Mouse (Mus musculus) hindbrain, embryonic 12.5 days (tissue): Measurements from ENCODE around the gene Rfx5. TPM values are rescaled to one million over a fixed set of nuclear protein-coding genes. Genes with fewer than 3 reads are reported as not detected.
"Not testable (repeated sequence)": the region's sequence is repeated elsewhere in the genome, so short reads cannot be mapped to it uniquely, and the experiment has no call there.

Experiments used
- ATAC-seq: fragments of 200-750 bp; cut with Nextera tagmentation; 2 replicates; pipeline ENCODE4 v1.8.0; 2017; ENCODE audit warnings: moderate TSS enrichment; ENCODE audit not compliant: low FRiP score
- H3K27ac ChIP-seq: fragments of 300-500 bp; sonication (generic); 2 replicates; pipeline ENCODE4 v1.5.1; 2016; ENCODE audit warnings: mild to moderate bottlenecking
- H3K27me3 ChIP-seq: fragments of 300-500 bp; sonication (generic); 2 replicates; pipeline ENCODE4 v1.6.1; 2016; ENCODE audit warnings: mild to moderate bottlenecking
- H3K36me3 ChIP-seq: fragments of 300-500 bp; sonication (generic); 2 replicates; pipeline ENCODE4 v1.6.1; 2016; ENCODE audit warnings: mild to moderate bottlenecking
- H3K4me1 ChIP-seq: fragments of 300-500 bp; sonication (generic); 2 replicates; pipeline ENCODE4 v1.6.1; 2016
- H3K4me2 ChIP-seq: fragments of 300-500 bp; sonication (generic); replicated peaks from 2 replicates; pipeline ENCODE4 v1.6.1; 2016; ENCODE audit warnings: mild to moderate bottlenecking
- H3K4me3 ChIP-seq: fragments of 300-500 bp; sonication (generic); 2 replicates; pipeline ENCODE4 v1.5.1; 2016; ENCODE audit warnings: mild to moderate bottlenecking
- H3K9ac ChIP-seq: fragments of 300-500 bp; sonication (generic); 2 replicates; pipeline ENCODE4 v1.6.1; 2016; ENCODE audit warnings: mild to moderate bottlenecking, moderate library complexity
- H3K9me3 ChIP-seq: fragments of 300-500 bp; sonication (generic); replicated peaks from 2 replicates; pipeline ENCODE4 v1.6.1; 2016; ENCODE audit warnings: mild to moderate bottlenecking
- WGBS: fragments of 180-500 bp; shearing (Covaris S2); methylation state at CpG from one replicate; pipeline ENCODE4 v1.1.7; 2016; 5-methylcytosine and 5-hydroxymethylcytosine counted together
- polyA plus RNA-seq: library from polyadenylated mRNA; unstranded; fragments of >200 nt; fragmentation: Nextera tagmentation; extraction: Ambion mirVana; gene quantifications from 2 replicates; pipeline ENCODE4 v1.2.1, GENCODE M21; 2016

Rfx5 gene
- 9.1 and 9.2 TPM in 2 replicates for polyA plus RNA-seq

DNA sequence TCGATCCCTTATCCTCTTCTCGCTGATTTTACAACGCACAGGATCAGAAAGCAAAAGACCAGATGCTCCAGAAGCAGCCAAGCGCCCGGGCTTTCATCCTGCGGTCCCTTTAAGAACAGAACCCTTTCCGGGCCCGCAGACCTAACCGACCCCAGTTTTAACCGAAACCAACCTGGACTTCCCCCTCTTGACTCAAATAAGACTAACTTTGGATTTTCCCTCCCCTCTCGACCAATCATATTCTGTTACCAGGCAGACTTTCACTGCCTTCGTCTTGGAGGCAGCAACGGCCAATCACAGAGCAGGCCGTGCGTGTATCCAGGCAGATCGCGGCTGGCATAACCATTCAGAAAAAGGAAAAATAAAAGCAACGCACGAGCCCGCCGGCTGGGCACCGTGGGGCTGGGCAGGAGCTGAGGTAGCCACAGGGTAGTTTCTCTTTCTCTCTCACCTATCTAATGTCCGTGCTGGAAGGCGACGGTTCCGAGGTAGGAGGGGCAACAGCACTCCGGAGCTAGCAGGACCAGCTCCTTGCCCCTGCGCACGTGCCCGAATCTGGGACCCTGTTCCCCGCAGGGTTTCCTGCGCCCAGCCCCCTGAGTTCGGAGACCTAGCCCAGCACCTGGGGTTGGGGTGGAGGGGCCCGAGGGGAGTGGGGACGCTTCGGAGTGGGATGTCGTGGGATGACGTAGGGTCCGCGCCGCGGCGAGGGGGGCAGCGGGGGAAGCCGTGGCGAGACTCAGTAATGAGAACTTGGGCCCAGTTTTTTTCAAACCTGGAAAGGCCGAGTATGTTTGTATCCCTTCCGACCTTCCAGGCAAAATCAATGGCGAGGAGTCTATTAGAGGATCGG lies at the start of gene Rfx5:
TSS of gene Rfx5 (plus strand) at position 312 of the 853 bp plus-strand sequence.
- H3K36me3 ChIP-seq = peaks cover 33% of the 10 kb centered on the region
- peak; percentile 96 for ATAC-seq
- H3K27me3 ChIP-seq = no peaks in the 10 kb centered on the region
- H3K4me1 ChIP-seq = peaks cover 18% of the 10 kb centered on the region
- H3K4me2 ChIP-seq = peak within 1 kb of the TSS; percentile 55
- H3K27ac ChIP-seq = peak within 1 kb of the TSS; percentile 92
- no peaks in the 10 kb centered on the region for H3K9me3 ChIP-seq
- peak within 1 kb of the TSS; percentile 66 for H3K4me3 ChIP-seq
- WGBS = under 1% methylated on average over 50 of the region's 50 CpGs
- H3K9ac ChIP-seq = peak within 1 kb of the TSS; percentile 75

- H3K4me3 ChIP-seq, H3K4me1 ChIP-seq, H3K9ac ChIP-seq, H3K27ac ChIP-seq, H3K27me3 ChIP-seq, H3K4me2 ChIP-seq, H3K36me3 ChIP-seq, ATAC-seq, H3K9me3 ChIP-seq: not testable (repeated sequence)
- 64% methylated on average over 3 of the region's 3 CpGs for WGBS
These were observed 49.1 kb upstream of the Rfx5 start for GRCm38 (mm10) chr3:94904759-94905158.

DNA sequence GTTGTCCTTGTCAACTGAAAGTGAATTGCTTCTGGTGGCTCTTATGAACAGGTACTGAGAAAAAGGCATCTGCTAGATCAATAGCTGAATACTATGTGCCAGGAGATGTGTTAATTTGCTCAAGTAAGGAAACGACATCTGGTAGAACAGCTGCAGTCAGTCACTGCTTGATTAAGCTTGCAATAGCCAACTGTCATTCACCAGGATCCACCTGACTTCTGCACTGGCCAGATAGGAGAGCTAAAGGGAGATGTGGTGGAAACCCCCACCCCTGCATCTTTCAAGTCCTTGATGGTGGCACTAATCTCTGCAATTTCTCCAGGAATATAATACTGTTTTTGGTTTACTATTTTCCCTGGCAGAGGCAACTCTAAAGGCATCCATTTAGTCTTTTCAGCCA lies 47.4 kb upstream of the Rfx5 start:
- H3K4me1 ChIP-seq = no peaks in the 10 kb centered on the region
- no peaks in the 10 kb centered on the region for H3K36me3 ChIP-seq
- no peak overlapping the region for H3K4me2 ChIP-seq
- H3K27ac ChIP-seq = no peak overlapping the region
- H3K27me3 ChIP-seq = no peaks in the 10 kb centered on the region
- no peak overlapping the region for H3K4me3 ChIP-seq
- WGBS = 42% methylated on average over 1 of the region's 1 CpGs
- ATAC-seq = no peak
- H3K9me3 ChIP-seq = no peaks in the 10 kb centered on the region
- no peak overlapping the region for H3K9ac ChIP-seq

- ATAC-seq = no peak
- Histone ChIP-seq H3K4me1 (no peaks in the 10 kb centered on the region), H3K4me3 (no peak overlapping the region), H3K27ac (no peak overlapping the region), H3K9me3 (no peaks in the 10 kb centered on the region), H3K27me3 (no peaks in the 10 kb centered on the region), H3K4me2 (no peak overlapping the region), H3K9ac (no peak overlapping the region), H3K36me3 (no peaks in the 10 kb centered on the region)
- 80% methylated on average over 2 of the region's 2 CpGs for WGBS
These were observed 42.7 kb upstream of the Rfx5 start for GRCm38 (mm10) chr3:94911050-94911693.

GRCm38 (mm10) chr3:94913801-94914200 lies 40.1 kb upstream of the Rfx5 start:
- no peak for ATAC-seq
- no peaks in the 10 kb centered on the region for H3K27me3 ChIP-seq
- H3K4me1 ChIP-seq = no peaks in the 10 kb centered on the region
- no peak overlapping the region for H3K4me2 ChIP-seq
- H3K27ac ChIP-seq = no peak overlapping the region
- H3K4me3 ChIP-seq = no peak overlapping the region
- H3K9ac ChIP-seq = no peak overlapping the region
- no peaks in the 10 kb centered on the region for H3K9me3 ChIP-seq
- WGBS = 62% methylated on average over 5 of the region's 5 CpGs
- no peaks in the 10 kb centered on the region for H3K36me3 ChIP-seq

DNA sequence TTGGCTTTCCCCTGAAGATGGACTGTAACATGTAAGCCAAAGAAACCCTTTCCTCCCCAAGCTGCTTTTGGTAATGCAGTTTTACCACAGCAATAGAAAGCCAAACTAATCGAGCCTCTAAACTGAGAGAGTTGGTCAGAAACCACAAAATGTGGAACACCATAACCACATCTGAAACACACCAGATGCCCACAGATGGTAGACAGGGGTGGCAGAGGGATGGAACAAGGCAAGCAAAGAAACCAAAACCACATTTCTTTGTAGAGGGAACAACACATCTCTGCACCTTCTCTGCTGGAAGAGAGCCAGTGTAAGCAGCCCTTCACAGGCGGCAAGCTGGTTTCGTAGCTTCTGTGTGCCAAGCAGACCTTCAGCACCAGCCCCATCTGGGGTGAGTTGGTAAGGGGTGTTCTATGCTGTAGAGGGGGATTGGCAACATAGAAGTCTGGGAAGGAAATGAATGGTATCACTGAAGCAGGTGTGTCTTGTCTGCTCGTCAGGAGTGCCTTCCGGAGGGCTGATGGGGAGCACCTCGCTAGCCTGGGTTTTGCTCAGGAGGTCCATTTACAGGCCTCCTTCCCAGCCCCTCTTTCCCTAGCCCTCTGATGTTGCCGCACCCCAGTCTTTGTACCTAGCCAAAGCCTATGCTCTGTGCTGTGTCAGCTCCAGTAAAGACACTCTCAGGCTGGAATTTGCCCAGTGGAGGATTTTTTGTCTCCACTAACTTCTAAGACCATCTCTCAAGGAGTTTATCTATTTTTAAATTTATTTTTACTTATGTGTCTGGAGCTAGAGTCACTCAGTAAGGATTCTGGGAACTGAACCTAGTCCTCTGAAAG lies 37.8 kb upstream of the Rfx5 start:
- no peak overlapping the region for H3K4me3 ChIP-seq
- no peak overlapping the region for H3K4me2 ChIP-seq
- no peaks in the 10 kb centered on the region for H3K9me3 ChIP-seq
- no peaks in the 10 kb centered on the region for H3K36me3 ChIP-seq
- no peaks in the 10 kb centered on the region for H3K27me3 ChIP-seq
- no peak overlapping the region for H3K9ac ChIP-seq
- no peaks in the 10 kb centered on the region for H3K4me1 ChIP-seq
- WGBS = 91% methylated on average over 7 of the region's 7 CpGs
- no peak for ATAC-seq
- H3K27ac ChIP-seq = no peak overlapping the region

DNA sequence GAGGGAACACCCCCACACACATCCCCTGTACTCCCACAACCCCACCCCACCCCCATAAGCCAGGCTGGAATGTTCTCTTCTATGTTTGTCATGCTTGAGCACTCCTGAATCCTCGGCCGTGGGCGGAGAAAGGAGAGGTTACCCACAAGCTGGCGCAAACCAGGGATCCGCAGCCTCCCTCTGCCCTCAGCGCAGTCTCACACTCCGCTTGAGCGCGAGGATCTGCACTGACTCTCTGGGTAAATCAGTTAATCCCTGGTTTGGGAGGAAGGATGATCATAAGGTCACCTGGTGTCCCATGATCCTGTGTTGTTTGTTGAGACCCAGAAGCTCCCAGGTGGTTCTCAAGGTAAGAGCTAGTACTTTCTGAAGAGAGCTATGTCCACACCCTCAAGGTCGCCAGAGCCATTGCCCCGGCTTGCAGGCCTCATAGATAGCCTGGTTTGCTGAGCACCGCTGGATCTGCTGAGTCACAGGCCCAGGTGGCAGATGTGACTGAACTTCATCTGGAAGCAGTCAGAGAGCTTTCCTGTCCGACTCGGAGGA lies 36.0 kb upstream of the Rfx5 start:
- Histone ChIP-seq H3K9me3 (no peaks in the 10 kb centered on the region), H3K4me1 (no peaks in the 10 kb centered on the region), H3K4me3 (no peak overlapping the region), H3K4me2 (no peak overlapping the region), H3K27ac (no peak overlapping the region), H3K9ac (no peak overlapping the region), H3K27me3 (no peaks in the 10 kb centered on the region), H3K36me3 (no peaks in the 10 kb centered on the region)
- 59% methylated on average over 14 of the region's 14 CpGs for WGBS
- no peak for ATAC-seq

GRCm38 (mm10) chr3:94918845-94919244 lies 35.0 kb upstream of the Rfx5 start:
- ATAC-seq = no peak
- WGBS = 75% methylated on average over 4 of the region's 4 CpGs
- H3K9me3 ChIP-seq = no peaks in the 10 kb centered on the region
- no peak overlapping the region for H3K9ac ChIP-seq
- H3K27ac ChIP-seq = no peak overlapping the region
- no peak overlapping the region for H3K4me3 ChIP-seq
- H3K4me1 ChIP-seq = no peaks in the 10 kb centered on the region
- no peaks in the 10 kb centered on the region for H3K27me3 ChIP-seq
- no peaks in the 10 kb centered on the region for H3K36me3 ChIP-seq
- no peak overlapping the region for H3K4me2 ChIP-seq

- no peaks in the 10 kb centered on the region for H3K9me3 ChIP-seq
- H3K4me3 ChIP-seq = no peak overlapping the region
- no peak for ATAC-seq
- 56% methylated on average over 3 of the region's 3 CpGs for WGBS
- H3K4me2 ChIP-seq = no peak overlapping the region
- H3K27me3 ChIP-seq = no peaks in the 10 kb centered on the region
- no peak overlapping the region for H3K27ac ChIP-seq
- no peaks in the 10 kb centered on the region for H3K4me1 ChIP-seq
- H3K9ac ChIP-seq = no peak overlapping the region
- no peaks in the 10 kb centered on the region for H3K36me3 ChIP-seq
These were observed 32.8 kb upstream of the Rfx5 start for GRCm38 (mm10) chr3:94921104-94921503.

GRCm38 (mm10) chr3:94922333-94922732 lies 31.5 kb upstream of the Rfx5 start:
- no peak overlapping the region for H3K4me2 ChIP-seq
- no peaks in the 10 kb centered on the region for H3K9me3 ChIP-seq
- H3K9ac ChIP-seq = no peak overlapping the region
- 61% methylated on average over 3 of the region's 3 CpGs for WGBS
- ATAC-seq = no peak
- H3K4me1 ChIP-seq = no peaks in the 10 kb centered on the region
- no peak overlapping the region for H3K27ac ChIP-seq
- H3K36me3 ChIP-seq = no peaks in the 10 kb centered on the region
- no peak overlapping the region for H3K4me3 ChIP-seq
- H3K27me3 ChIP-seq = no peaks in the 10 kb centered on the region

- no peak overlapping the region for H3K9ac ChIP-seq
- 78% methylated on average over 8 of the region's 8 CpGs for WGBS
- H3K27me3 ChIP-seq = no peaks in the 10 kb centered on the region
- H3K4me3 ChIP-seq = no peak overlapping the region
- H3K27ac ChIP-seq = no peak overlapping the region
- no peaks in the 10 kb centered on the region for H3K36me3 ChIP-seq
- H3K9me3 ChIP-seq = no peaks in the 10 kb centered on the region
- ATAC-seq = no peak
- H3K4me2 ChIP-seq = no peak overlapping the region
- H3K4me1 ChIP-seq = no peaks in the 10 kb centered on the region
These were observed 29.2 kb upstream of the Rfx5 start for GRCm38 (mm10) chr3:94924688-94925087.

- WGBS = 53% methylated on average over 4 of the region's 4 CpGs
- H3K4me1 ChIP-seq, H3K9ac ChIP-seq, H3K4me2 ChIP-seq, H3K27ac ChIP-seq, ATAC-seq, H3K36me3 ChIP-seq, H3K27me3 ChIP-seq, H3K9me3 ChIP-seq, H3K4me3 ChIP-seq: not testable (repeated sequence)
These were observed 27.6 kb upstream of the Rfx5 start for GRCm38 (mm10) chr3:94926301-94926736.
